Mouse (Mus musculus) adrenal gland, adult 18-20 months (tissue): ENCODE data around the gene Katna1. TPM values are rescaled to one million over a fixed set of nuclear protein-coding genes. Genes with fewer than 3 reads are reported as not detected.
"Not testable (repeated sequence)": the region's sequence is repeated elsewhere in the genome, so short reads cannot be mapped to it uniquely, and the experiment has no call there.

Experiments
- DNase-seq, 2 experiments: peaks; one replicate each; pipeline ENCODE4 v3.0.0; 2021 to 2022; ENCODE audit warnings: low spot score in 2 of 2
- long read RNA-seq, 2 experiments: library from polyadenylated mRNA; stranded (forward); transcript quantifications; one replicate each; pipeline ENCODE4 v2.0.0; 2021
- total RNA-seq, 2 experiments: library from RNA; stranded (reverse); gene quantifications; 1 replicate in 1 of 2; 2 replicates in 1 of 2; pipeline ENCODE4 v1.2.3; 2021

The Katna1 gene
- total RNA-seq = 10 to 100 TPM; 30.7 to 33.1 TPM
- long read RNA-seq, experiment 1, transcript Katna1-201 (11 exons, 1,774 nt) = major isoform, 20 of 25 reads
- long read RNA-seq, experiment 1, partial matches to known transcripts = 3 of 25 reads
- long read RNA-seq, experiment 1, other reads (novel, unspliced or antisense) = 2 of 25 reads
- long read RNA-seq, experiment 2, transcript Katna1-201 (11 exons, 1,774 nt) = major isoform, 75 of 83 reads
- long read RNA-seq, experiment 2, partial matches to known transcripts = 2 of 83 reads
- long read RNA-seq, experiment 2, other reads (novel, unspliced or antisense) = 6 of 83 reads

GRCm38 (mm10) chr10:7725751-7726500, at the start of gene Katna1:
TSS of gene Katna1 (plus strand) at chr10:7726000.
- peak; percentile 92 to 93 for DNase-seq

GRCm38 (mm10) chr10:7680731-7681301, 45.0 kb upstream of the Katna1 start, which contains the start of the genes Pcmt1 and Lats1:
TSS of gene Pcmt1 (minus strand) at chr10:7681136.
TSS of gene Lats1 (plus strand) at chr10:7681214.
- DNase-seq = peak; percentile 88 to 90

GRCm38 (mm10) chr10:7681343-7682025, 44.3 kb upstream of the Katna1 start:
- peak; percentile 62 to 76 for DNase-seq

- DNase-seq = no peak
Measured at GRCm38 (mm10) chr10:7682249-7682648, 43.6 kb upstream of the Katna1 start.

- DNase-seq = no peak
Measured at GRCm38 (mm10) chr10:7686902-7687301, 38.9 kb upstream of the Katna1 start.

- no peak for DNase-seq
Measured at GRCm38 (mm10) chr10:7695286-7695685, 30.5 kb upstream of the Katna1 start.

- no peak for DNase-seq
Measured at GRCm38 (mm10) chr10:7700120-7700519, 25.7 kb upstream of the Katna1 start.

- no peak for DNase-seq
Measured at GRCm38 (mm10) chr10:7702586-7702985, 23.2 kb upstream of the Katna1 start.

- DNase-seq = no peak
Measured at GRCm38 (mm10) chr10:7710121-7710520, 15.7 kb upstream of the Katna1 start.

- DNase-seq = no peak
Measured at GRCm38 (mm10) chr10:7712506-7712905, 13.3 kb upstream of the Katna1 start.

GRCm38 (mm10) chr10:7715056-7715455, 10.7 kb upstream of the Katna1 start:
- DNase-seq = no peak

GRCm38 (mm10) chr10:7726501-7726812, 657 bp downstream of the Katna1 start:
- no peak for DNase-seq

- DNase-seq = no peak
Measured at GRCm38 (mm10) chr10:7727011-7727410, 1.2 kb downstream of the Katna1 start.

- no peak for DNase-seq
Measured at GRCm38 (mm10) chr10:7731582-7731981, 5.8 kb downstream of the Katna1 start.

- no peak for DNase-seq
Measured at GRCm38 (mm10) chr10:7737122-7737521, 11.3 kb downstream of the Katna1 start.

GRCm38 (mm10) chr10:7737914-7738313, 12.1 kb downstream of the Katna1 start:
- no peak for DNase-seq

GRCm38 (mm10) chr10:7745528-7745927, 19.7 kb downstream of the Katna1 start:
- not testable (repeated sequence) for DNase-seq

GRCm38 (mm10) chr10:7748752-7749151, 23.0 kb downstream of the Katna1 start:
- DNase-seq = no peak

GRCm38 (mm10) chr10:7757544-7757943, 31.7 kb downstream of the Katna1 start:
- DNase-seq = no peak

- DNase-seq = no peak
Measured at GRCm38 (mm10) chr10:7772346-7772745, 46.5 kb downstream of the Katna1 start.

- no peak for DNase-seq
Measured at GRCm38 (mm10) chr10:7772769-7773168, 47.0 kb downstream of the Katna1 start.

GRCm38 (mm10) chr10:7775421-7775820, 49.6 kb downstream of the Katna1 start:
- DNase-seq = peak; percentile 33 to 36
